Mouse (Mus musculus): Measurements from ENCODE around the gene Ssbp4.

The Ssbp4 gene

DNA sequence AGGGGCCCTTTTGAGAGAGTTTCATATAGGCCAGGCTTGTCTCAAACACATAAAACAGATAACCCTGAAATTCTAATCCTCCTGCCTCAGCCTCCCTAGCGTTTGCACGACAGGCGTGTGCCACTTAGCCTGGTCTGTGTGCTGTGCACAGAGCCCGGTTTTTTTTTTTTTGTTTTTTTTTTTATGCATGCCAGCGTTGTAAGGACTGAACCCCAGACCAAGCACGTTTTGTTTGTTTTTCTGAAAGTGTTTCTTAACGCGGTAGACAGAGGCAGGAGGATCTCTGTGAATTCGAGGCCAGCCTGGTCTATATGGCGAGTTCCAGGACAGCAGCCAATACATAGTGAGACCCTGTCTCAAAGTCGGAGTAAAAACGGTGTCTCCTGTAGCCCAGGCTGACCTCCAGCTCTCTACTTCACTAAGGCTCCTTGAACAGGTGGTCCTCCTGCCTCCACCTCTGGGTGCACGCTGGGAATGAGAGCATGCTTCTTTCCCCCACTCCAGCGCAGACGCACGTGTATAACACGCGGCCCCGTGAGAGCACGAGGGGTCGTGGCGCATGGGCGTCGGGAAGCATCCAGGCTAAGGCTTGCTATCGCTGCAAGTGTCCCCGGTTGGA, at the start of gene Ssbp4:
Gene Ssbp4 (minus strand): TSS at position 124 of the 619 bp plus-strand sequence.
- DNase-seq, result no peak

DNA sequence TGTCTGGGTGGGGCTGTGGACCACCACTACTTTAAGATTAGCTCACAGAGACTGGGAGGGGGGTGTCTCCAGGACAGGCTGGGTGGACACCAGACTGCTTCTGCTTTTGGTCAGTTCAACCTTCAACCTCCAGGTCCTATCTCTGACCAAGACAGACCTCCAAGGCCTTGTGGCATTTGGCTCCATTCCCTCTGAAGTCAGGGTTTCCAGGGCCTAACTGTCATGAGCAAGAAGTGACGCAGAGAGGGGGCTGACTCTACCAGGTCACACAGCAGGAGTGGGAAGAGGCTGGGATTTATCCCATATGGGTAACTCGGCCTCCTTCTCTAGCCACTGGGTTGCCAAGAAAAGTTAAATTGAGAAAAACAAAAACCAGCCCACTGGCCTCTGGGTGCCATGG, 49.1 kb upstream of the Ssbp4 start:
- DNase-seq, result no peak

DNA sequence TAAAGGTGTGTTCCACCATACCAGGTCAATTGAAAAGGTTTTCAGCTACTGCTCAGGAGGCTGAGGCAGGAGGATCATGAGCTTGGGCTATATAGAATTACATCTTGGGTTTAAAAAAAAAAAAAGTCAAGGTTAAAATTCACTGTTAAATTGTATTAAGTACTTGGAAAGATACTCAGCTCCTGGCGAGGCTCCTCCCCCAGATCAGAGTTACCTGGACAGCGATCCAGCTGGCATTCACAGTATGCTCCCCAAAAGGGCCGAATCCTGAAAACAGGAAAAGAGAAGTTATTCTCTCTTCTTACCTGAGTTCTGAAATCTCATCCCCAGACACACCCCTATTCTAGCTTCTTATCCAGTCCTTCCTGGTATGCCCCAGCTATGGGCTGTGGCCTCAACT, 48.5 kb upstream of the Ssbp4 start:
- DNase-seq, result no peak

DNA sequence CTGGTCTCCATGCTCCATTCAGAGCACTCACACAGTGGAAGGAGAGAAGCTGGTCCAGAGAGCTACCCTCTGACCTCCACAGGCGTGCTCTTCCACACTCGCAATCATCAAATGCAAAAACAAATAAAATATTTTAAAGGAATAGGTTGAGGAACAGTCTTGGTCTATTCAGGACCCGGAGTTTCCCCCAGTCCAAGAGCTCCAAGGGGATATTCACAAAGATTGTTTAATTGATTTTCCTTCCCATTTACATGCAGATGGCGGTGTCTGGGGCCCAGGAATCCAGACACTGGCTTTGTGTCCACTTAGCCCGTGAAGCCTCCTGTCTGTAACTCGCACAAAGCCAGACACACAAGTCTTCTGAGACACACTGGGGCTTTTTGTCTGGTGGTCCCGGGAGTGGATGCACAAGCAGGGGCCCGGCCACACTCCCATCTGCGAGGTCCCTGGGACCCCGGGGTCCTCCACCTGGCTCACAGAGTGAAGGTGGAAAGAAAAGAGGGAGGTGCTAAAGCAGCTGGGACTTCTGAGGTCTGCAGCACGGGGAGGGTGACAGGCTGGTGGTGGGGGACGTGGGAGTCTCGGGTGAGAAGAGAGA, 47.6 kb upstream of the Ssbp4 start:
- peak; percentile 75 for DNase-seq

DNA sequence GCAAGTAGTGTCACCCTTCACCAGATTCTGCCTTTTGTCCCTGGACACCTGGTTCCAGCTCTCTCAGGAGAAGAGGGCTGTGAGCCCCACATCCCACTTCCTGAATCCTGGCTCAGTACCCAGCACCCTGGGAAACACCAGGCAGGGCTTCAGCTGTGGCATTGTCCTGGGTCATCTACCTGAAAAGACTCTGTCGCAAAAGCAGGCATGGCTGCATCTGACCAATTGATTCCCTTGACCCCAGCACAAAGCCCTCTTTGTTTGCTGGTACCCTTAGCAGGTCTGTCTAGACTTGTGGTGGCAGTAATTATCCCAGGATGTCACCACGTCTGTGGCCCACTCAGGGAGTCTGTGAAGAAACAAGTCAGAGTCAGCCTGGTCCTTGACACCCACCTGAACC, 46.8 kb upstream of the Ssbp4 start:
- DNase-seq, result peak; percentile 54

DNA sequence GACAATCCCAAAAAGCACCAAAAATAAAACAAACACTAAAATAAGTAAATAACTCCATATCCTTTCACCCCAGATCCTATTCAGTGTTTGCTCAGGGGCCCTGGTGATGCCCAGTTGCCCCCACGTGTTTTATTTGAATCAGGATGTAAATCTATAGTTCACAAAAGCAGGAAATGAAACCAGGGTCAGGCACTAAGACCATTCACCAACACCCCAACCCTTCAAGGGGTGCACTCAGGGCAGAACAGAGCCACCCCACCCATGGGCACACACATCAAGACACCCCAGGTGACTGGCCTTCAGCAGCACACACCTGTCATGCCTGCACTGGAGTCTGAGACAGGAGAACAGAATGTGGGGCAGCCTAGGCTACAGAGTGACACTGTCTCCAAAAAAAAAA, 45.4 kb upstream of the Ssbp4 start:
- no peak for DNase-seq

DNA sequence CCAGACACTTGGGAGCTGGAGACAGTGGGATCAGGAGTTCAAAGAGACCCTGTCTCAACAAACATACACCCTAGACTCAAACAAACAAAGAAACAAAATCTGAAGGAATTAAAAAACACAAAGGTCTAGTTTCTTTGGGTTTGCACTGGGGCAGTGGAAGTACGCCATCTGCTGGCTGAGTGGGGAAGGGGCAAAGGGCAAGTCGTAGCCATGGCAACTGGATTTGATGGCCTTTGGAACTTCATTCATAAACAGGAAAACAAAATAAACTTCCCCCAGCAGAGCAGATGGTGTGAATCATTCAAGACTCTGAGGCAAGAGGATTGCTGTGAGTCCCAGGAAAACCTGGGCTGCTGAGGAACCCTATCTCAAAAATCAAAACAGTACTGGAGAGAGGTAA, 44.6 kb upstream of the Ssbp4 start:
- peak; percentile 46 for DNase-seq

DNA sequence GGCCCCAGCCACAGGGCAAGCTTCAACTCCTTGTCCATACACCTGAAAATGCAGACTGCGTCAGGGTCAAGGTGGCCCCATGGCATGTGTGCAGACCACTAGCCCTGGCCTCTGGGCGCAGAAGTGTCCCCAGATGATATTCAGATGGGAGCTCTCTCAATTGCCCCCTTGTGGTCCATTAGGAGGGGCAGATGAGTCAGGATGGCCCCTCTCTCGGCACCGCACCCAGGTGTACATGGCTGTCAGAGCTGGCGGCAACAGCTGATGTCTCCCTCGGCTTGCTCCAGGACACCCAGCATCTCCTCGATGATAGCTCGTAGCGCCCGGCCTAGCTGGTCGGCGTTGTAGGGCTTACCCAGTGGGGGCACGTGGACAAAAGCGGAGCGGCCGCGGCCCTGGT, 41.7 kb upstream of the Ssbp4 start:
- DNase-seq, result no peak

DNA sequence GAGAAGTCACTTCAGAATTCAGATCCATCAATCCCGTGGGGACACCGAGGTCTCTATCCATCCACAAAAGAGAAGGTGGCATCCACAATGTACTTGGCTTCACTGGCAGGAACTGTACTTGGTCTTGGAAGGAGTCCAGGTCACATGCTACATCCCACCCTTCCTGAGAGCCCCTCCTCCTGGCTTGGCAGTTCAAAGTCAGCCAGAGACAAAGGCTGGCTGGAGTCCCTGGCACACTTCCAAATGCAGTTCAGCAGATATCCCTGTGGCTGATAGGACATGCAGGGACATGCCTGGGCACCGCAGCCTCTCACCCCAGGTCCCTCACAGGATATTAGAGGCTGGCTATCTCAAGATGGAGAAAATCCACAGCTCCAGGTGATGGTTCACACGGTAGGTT, 40.7 kb upstream of the Ssbp4 start:
- DNase-seq, result peak; percentile 52

DNA sequence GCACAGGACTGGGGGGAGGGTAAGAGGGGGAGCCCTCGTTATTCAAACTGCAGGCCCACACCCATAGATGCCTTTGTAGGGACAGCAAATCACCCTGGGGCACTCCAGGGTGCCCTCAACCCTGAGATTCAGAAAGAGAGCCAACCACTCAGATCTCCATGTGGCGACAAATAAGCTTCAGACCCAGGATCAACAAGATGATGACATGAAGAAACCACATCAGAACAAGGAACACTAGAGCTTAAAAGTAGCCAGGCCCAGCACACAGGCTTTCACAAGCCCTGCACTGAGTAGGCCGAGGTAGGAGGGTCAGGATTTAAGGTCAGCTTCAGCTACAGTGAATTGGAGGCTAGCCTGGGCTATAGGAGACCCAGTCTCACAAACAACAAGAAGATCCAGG, 40.2 kb upstream of the Ssbp4 start:
- DNase-seq, result no peak

DNA sequence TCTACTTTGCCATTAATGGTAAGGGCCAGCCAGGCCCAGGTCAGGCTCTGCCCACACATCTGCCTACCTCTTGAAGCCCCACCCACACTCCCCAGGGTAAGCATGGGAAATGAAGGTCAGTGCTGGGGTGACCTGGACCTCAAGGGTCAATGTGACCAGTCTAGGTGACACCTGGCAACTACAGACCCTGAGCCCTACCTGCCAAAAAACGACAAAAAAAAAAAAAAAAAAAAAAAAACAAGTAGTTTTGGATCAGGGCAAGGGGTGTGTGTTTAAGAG, 39.4 kb upstream of the Ssbp4 start:
- no peak for DNase-seq

DNA sequence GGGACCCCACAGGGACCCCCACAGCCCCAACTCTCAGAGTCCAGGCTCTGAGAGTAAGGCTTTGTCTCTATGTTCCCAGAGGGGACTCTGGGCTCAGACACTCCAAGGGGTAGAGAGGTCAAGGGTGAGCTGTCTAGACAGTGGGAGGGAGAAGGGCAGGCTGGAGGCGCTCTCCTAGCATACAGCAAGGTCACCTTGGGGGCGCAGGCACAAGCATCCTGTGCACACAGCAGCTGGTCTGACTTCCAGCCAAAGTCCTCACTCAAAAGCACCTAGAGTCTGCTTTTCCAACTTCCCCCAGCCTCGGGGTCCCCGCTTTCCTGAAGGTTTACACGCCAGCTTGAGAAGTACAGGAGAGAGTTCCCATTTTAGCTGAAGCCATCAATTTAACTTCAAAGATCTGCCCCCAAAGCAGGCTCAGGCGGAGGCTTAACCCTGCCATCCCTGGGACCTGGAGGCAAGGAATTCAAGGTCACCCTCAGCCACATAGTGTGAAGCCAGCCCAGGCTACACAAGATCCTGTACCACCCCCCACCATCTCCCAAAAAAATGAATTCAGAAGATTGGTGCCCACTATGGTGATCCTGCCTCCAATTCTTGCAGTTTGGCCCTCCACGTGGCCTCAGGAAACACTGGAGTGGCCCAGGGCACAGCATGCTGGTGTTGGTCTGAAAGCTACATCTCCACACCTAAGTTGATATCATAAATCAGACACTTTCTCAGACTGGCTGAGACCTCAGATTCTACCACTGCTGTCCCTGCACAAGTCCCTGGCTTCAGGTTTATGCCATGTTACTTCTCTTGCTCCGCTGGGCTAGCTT, 38.9 kb upstream of the Ssbp4 start:
- DNase-seq, result peak; percentile 76

DNA sequence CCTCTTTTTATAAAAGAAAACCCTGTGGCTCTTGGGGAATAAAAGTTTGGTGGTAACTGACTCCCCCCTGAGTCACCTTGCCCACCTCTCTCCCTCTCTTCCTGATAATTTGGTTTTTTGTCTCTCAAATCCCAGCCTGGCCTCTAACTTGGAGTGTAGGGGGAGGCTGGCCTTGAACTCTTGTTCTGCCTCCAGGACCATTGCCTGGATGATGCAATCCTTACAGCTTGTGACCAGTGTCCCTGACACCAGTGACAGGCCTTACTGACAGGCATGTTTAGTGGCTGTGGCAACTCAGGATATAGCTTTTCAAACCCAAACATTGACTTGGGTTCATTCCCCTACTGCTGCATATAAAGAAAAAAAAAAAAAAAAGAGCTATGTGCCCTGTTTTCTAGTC, 38.1 kb upstream of the Ssbp4 start:
- DNase-seq, result no peak

DNA sequence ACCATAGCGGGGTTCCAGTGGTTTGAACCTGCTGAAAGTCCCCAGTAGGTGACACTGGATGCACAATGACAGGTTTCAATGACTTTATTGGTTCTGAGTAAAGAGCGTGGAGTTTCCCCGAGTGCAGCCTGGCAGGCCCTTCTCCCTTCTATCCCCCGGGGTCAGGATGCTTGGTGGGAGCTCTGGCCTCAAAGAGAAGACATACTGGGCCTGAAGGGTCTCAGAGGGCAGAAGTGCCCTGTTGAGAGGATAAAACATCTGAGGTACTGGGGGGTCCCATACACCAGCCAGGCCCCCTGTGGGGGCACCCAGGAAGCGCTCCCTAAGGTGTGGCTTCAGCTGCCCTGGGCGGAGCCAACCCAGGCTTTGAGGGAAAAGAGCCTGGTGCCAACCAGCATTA, 37.7 kb upstream of the Ssbp4 start:
- DNase-seq, result no peak

DNA sequence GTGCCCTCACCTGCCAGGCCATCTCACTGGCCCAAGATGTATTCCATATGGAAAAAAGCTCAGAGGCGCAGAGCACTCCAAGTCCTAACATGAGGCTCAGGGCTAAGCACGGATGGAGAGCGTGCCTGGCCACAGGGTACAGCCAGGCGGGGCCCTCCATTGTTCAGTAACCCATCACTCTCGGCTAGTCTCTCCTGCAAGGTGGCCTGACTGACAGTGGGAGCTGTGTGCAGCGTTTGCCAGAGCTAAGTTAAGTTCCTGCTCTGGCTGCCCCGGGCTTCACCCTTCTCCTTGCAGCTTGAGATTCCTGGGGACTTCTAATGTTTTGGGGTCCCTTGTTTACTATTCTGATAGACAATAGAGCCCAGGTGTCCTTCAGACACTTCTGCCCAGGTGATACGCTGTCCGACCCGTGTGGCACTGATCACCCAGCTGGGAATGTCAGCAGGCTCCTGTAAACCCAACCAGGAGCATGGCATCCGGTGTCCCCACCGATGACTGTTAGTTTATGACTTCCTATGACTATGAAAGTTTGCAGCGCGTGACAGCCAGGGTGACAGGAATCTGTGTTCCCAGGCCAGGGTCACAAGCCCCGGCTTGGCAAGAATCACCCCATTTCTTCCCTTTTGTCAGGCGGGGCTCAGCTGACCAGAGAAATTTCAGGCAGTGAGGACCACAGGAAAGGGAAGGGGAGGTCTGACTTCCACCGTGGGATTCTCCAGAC, 37.0 kb upstream of the Ssbp4 start:
- DNase-seq, result no peak

DNA sequence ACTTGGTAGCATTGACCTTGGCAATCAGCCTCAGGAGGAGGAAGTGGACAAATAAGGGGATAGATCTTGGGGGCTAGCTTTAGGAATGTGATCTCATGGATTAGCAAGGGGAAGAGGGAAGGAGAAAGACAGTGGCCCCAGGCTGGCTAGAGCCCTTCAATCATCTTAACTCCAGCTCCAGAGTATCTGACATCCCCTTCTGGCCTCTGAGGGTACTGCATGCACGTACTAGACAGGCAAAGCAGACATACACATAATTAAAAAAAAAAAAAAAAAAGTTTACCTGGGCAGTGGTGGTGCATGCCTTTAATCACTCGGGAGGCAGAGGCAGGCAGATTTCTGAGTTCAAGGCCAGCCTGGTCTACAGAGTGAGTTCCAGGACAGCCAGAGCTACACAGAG, 35.4 kb upstream of the Ssbp4 start:
- DNase-seq, result no peak

DNA sequence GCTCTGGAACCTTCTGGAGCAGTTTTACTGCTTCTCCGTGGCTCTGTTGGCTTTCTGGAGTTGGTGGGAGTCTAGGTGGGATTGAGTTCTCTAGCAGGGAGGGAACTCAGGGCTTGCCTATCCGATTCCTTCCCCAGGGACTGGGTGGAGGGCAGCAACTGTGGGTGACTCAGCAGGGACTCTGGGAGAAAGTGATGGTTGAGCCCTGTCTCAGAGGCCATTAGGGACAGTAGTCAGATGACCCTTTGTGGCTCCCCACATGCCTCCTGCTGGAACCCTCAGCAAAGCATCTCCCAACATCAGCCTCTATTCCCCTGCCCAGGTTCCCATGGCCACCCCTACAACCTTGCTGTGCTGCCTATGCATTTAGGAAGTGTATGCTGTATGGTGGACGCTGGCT, 34.3 kb upstream of the Ssbp4 start:
- DNase-seq, result no peak

DNA sequence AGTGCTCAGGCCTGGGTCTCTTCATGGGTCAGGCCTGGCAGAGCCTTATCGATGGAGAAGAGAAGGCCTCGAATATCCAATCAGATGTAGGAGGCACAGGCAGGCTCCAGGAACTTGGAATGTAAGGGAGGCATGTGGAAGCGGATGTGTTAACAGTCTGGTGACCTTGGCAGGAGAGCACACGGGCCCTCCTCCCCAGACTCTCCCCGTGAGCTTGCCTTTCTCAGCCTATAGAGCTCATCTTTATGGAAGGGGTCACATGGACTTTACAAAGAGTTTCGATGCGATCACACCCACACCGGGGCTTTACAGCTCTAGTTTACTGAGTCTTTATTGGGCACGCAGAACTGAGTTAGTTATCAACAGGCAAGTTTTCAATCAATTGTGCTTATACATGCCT, 30.1 kb upstream of the Ssbp4 start:
- no peak for DNase-seq

DNA sequence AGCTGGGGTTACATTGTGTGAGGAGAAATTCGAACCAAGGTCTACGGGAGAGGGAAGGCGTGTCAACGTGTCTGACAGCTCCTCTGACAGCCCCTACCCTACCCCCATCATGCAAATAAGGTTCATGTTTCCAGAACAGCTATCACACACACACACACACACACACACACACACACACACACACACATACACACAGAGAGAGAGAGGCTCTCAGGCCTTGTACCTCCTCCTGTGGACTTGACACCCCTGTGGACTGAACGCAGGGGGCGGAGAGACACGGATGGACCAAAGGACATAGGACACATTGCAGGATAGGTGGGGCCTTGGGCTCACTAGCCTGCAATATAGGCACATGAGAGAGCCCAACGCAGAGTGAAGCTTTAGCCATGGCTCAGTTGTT, 28.2 kb upstream of the Ssbp4 start:
- DNase-seq, result no peak

DNA sequence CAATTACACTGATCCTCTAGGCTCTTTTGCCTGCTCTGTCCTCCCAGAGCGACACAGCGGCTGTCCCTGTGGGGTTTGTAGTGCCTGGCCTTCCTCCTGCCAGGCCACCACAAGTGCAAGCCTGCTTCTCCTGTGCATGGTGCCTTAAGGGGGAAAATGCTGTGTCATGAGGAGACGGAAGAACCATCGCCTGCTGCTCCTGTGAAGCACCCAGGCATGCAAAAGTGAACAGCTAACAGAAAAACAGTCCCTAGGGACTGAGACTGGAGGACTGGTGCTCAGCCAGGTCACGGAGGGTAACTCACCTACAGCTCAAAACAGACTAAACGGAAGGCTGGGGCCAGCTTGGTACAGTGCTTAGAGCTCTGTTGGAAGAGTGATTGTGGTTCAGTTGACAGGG, 26.9 kb upstream of the Ssbp4 start:
- DNase-seq, result no peak

DNA sequence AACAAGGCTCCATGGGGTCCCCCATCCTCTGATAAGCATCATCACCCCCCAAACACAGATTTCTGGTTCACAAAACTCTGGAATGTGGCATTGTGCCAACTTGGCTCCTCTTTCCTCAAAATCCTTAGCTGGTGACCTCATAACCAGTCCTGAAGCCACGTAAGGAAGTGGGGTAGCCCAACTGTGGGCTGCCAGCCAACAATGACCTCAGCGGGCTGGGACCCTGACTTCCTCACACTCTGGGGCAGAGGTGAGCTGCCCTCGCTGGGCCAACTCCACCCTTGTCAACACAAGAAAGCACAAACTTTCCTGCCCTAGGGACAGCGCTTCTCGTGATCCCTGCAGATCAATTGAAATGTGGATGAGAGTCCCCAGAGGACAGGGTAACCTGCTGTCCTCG, 25.4 kb upstream of the Ssbp4 start:
- no peak for DNase-seq

DNA sequence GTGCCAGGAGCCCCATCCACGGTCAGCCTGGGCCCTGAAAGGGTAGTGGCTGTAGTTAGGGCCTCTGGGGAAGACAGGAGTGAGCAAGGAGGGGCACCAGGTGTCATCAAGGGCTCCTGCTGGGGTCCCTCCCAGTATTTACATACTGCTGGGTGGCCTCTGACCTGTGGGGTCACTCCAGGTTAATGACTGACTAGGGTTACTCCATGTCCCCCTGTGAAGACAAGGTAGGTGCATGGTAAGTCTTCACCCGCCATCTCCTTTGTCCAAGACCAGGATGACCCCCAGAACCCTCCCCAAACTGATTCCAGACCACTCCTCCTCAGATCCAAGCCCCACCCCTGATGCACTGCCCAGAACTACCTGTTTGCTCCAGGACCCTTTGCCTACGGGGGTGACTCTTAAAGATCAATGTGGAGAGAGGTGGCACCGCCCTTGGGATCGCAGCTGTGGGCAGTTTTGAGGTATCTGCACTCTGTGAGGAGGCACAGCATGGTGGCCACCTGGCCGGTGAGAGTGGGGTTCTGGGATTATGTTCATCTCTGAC, 23.7 kb upstream of the Ssbp4 start, which contains the start of gene Gdf15:
Gene Gdf15 (minus strand): TSS at position 111 of the 547 bp plus-strand sequence.
- DNase-seq, result no peak

DNA sequence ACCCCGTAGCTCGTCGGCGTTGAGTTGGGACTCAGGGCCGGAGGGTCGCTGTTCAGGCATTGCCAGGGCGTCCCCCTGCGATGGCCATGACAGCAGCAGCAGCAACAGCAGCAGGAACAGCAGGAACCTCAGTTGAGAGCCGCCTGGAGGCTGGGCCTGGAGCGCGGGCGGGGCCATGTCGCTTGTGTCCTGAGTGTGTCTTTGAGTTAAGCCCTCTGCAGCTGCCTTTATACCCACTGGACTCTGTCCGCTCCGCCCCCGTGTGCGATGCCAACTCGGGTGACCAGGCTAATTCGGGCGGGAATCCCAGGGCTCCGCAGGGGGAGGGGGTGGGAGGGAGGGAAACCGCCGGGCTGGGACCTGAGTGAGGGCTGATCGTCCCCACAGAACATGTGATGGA, 22.8 kb upstream of the Ssbp4 start:
- no peak for DNase-seq

Data from embryo, embryonic 11 days (tissue).